Mouse (Mus musculus) testis, postnatal 10 days (tissue): Measurements from ENCODE around the gene Pgm1.

Experiments
- DNase-seq: peaks from one replicate; pipeline ENCODE4 v3.0.0; 2021; ENCODE audit warnings: low spot score

Gene Pgm1

GRCm38 (mm10) chr4:99958084-99958815 is 29.0 kb downstream of the Pgm1 start:
- DNase-seq = no peak

GRCm38 (mm10) chr4:99959308-99959707 is 30.1 kb downstream of the Pgm1 start:
- no peak for DNase-seq

- no peak for DNase-seq
Observed at GRCm38 (mm10) chr4:99966555-99966954, 37.3 kb downstream of the Pgm1 start.

- DNase-seq = no peak
Observed at GRCm38 (mm10) chr4:99969328-99969727, 40.1 kb downstream of the Pgm1 start.

- DNase-seq = no peak
Observed at GRCm38 (mm10) chr4:99970097-99970496, 40.9 kb downstream of the Pgm1 start.

GRCm38 (mm10) chr4:99972886-99973285 is 43.7 kb downstream of the Pgm1 start:
- no peak for DNase-seq

GRCm38 (mm10) chr4:99973931-99974330 is 44.7 kb downstream of the Pgm1 start:
- no peak for DNase-seq

- no peak for DNase-seq
Observed at GRCm38 (mm10) chr4:99974375-99974774, 45.2 kb downstream of the Pgm1 start.

GRCm38 (mm10) chr4:99979326-99979725 is 50.1 kb downstream of the Pgm1 start:
- DNase-seq = no peak

- no peak for DNase-seq
Observed at GRCm38 (mm10) chr4:99981216-99981615, 52.0 kb downstream of the Pgm1 start.

- DNase-seq = no peak
Observed at GRCm38 (mm10) chr4:99983652-99984368, 54.6 kb downstream of the Pgm1 start.

GRCm38 (mm10) chr4:99984369-99984752 is 55.1 kb downstream of the Pgm1 start:
- no peak for DNase-seq

GRCm38 (mm10) chr4:99985086-99985485 is 55.9 kb downstream of the Pgm1 start:
- DNase-seq = no peak

GRCm38 (mm10) chr4:99985631-99986030 is 56.4 kb downstream of the Pgm1 start:
- DNase-seq = no peak

GRCm38 (mm10) chr4:99986609-99987008 is 57.4 kb downstream of the Pgm1 start:
- DNase-seq = no peak

- DNase-seq = no peak
Observed at GRCm38 (mm10) chr4:99988771-99989170, 59.6 kb downstream of the Pgm1 start.

GRCm38 (mm10) chr4:100000971-100001370 is 71.8 kb downstream of the Pgm1 start:
- no peak for DNase-seq

GRCm38 (mm10) chr4:100001806-100002205 is 72.6 kb downstream of the Pgm1 start:
- no peak for DNase-seq

- no peak for DNase-seq
Observed at GRCm38 (mm10) chr4:100007721-100008120, 78.5 kb downstream of the Pgm1 start.

- peak; percentile 72 for DNase-seq
Observed at GRCm38 (mm10) chr4:100008371-100009090, 79.3 kb downstream of the Pgm1 start.

GRCm38 (mm10) chr4:100009211-100009678 is 80.0 kb downstream of the Pgm1 start:
- no peak for DNase-seq

- no peak for DNase-seq
Observed at GRCm38 (mm10) chr4:100010916-100011315, 81.7 kb downstream of the Pgm1 start.

GRCm38 (mm10) chr4:100011563-100011962 is 82.3 kb downstream of the Pgm1 start:
- no peak for DNase-seq
